Mouse (Mus musculus) cerebellum, adult 11-12 months (tissue): ENCODE measurements around the gene Msl1.

Experiments used
- DNase-seq: peaks from one replicate; pipeline ENCODE4 v3.0.0; 2022

Gene Msl1

GRCm38 (mm10) chr11:98777888-98778287 is 17.4 kb upstream of the Msl1 start:
- no peak for DNase-seq

GRCm38 (mm10) chr11:98781851-98782512 is 13.3 kb upstream of the Msl1 start:
- peak; percentile 68 for DNase-seq

GRCm38 (mm10) chr11:98782651-98783235 is 12.6 kb upstream of the Msl1 start:
- peak; percentile 64 for DNase-seq

- DNase-seq: peak; percentile 99
Observed at GRCm38 (mm10) chr11:98783236-98783696, 12.1 kb upstream of the Msl1 start.

GRCm38 (mm10) chr11:98784139-98784538 is 11.2 kb upstream of the Msl1 start:
- DNase-seq: no peak

DNA sequence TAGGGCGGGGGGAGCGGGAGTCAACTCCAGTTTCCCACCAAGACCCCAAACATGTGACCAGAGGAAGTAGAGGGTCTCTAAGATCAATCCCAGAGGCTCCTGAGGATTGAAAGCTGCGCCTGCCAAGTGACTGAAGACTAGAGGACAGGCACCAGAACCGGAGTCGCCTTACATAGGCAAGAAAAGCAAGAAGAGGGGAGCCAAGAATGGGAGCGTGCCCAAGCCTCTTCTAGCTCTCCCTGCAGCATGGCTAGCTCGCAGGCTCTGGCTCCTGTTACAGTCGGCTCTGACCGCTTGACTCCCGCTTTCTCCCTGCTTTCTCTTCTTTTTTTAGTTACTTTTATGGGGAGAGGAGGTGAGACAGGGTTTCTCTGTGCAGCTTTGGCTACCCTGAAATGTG is 10.1 kb upstream of the Msl1 start:
- DNase-seq: peak; percentile 59

DNA sequence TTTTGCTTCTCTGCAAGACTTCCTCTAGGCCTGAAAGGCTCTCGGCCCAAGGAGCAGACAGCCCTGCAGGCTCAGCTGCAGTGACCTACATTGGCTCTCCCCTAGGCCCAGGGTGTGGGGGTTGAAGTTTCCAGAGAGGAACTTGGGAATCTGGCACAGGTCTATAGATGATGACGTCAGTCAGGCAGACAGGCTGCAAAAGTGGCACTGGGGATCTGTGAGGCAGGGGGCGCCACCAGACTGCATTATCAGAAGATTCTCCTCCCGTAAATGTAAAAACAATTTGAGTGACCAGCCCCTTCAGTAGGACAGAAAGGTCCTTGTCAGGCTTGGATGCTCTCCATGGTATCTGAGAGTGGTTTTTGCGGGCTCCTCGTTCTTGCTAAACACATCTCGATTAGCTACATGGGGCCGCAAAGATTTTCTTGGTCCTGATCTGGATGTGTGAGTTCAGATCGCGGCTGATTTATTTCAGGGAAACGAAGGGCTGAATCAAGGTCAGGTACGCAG is 9.5 kb upstream of the Msl1 start:
- peak; percentile 87 for DNase-seq

GRCm38 (mm10) chr11:98786359-98787214 is 8.7 kb upstream of the Msl1 start:
- DNase-seq: peak; percentile 95

GRCm38 (mm10) chr11:98787229-98787628 is 8.1 kb upstream of the Msl1 start:
- DNase-seq: no peak

DNA sequence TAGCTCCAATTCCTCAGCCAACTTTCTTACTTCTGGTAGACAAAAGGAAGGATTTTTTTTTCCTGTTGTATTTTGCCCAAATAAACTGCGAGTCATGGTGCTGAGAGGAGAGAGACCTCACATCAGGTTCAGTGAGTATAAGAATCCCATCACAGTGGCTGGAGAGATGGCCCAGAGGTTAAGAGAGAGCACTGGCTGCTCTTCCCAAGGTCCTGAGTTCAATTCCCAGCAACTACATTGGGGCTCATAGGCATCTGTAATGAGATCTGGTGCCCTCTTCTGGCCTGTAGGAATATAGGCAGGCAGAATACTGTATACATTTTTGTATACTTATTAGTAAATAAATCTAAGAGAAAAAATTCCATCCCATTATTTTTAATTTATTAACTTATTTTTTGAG is 7.6 kb upstream of the Msl1 start:
- no peak for DNase-seq

- peak; percentile 35 for DNase-seq
Observed at GRCm38 (mm10) chr11:98788139-98788538, 7.2 kb upstream of the Msl1 start.

- peak; percentile 88 for DNase-seq
Observed at GRCm38 (mm10) chr11:98788550-98789218, 6.6 kb upstream of the Msl1 start.

- peak; percentile 58 for DNase-seq
Observed at GRCm38 (mm10) chr11:98789219-98789807, 6.0 kb upstream of the Msl1 start.

DNA sequence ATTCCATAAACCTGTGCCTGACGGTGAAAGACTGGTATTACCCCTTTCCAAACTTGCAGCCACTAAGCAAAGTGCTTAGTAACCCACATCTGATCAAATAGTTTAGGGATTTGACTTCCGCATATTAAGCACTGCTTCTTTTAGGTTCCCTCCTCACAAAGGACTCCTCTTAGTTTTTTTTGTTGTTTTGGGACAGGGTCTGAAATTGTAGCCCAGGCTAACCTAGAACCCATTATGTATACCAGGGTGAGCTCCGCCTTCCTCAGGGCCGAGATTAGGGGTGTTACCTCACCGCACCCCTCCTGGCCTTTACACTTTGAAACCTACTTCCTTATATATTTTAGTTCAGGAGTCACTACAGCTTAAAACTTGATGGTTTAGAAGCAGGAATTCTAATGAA is 5.5 kb upstream of the Msl1 start:
- DNase-seq: peak; percentile 19

GRCm38 (mm10) chr11:98790631-98791205 is 4.6 kb upstream of the Msl1 start:
- DNase-seq: no peak

- no peak for DNase-seq
Observed at GRCm38 (mm10) chr11:98791448-98791847, 3.9 kb upstream of the Msl1 start.

GRCm38 (mm10) chr11:98792081-98792480 is 3.2 kb upstream of the Msl1 start:
- DNase-seq: no peak

DNA sequence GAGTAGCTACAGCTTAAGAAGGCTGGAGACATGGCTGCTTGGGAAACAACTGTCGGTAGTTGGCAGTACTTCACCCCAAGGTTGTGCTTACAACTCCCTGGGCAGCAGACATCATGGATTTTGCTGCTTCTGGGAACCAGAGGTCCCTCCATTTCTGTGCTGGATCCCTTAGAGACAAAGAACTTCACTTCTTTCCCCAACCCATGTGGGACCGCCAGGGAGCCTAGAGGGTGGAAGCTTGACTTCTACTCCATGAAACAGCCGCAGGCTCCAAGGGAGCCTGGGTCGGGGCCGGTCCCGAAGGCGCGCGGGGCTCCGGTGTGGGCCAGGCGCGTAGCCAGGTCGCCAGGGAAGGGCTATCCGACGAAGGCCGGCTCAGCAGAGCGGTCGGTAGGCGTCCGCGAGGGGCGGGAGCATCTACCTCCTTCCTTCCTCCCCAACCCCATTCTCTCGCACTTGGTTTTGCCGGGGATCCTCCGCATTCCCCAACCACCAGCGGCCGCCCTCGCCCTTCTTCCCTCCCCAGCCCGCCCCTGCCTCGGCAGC is 774 bp upstream of the Msl1 start:
- peak; percentile 86 for DNase-seq

DNA sequence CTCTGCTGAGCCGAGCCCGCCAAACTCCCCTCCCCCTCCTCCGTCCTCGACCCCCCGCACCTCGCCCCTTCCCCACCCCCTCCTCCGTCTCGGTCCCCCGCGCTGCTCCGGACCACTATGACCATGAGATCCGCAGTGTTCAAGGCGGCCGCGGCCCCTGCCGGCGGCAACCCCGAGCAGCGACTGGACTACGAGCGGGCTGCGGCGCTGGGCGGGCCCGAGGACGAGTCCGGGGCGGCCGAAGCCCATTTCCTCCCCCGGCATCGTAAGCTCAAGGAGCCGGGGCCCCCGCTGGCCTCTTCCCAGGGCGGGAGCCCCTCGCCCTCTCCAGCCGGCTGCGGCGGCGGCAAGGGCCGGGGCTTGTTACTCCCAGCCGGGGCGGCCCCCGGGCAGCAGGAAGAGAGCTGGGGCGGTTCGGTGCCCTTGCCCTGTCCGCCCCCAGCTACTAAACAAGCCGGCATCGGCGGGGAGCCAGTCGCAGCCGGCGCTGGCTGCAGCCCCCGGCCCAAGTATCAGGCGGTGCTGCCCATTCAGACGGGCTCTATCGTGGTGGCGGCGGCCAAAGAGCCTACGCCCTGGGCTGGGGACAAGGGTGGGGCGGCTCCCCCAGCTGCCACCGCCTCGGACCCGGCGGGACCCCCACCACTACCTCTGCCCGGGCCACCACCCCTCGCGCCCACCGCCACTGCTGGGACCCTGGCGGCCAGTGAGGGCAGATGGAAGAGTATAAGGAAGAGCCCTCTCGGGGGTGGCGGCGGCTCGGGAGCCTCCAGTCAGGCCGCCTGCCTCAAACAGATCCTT is 598 bp downstream of the Msl1 start:
- peak; percentile 78 for DNase-seq

GRCm38 (mm10) chr11:98796515-98797216 is 1.4 kb downstream of the Msl1 start:
- no peak for DNase-seq
